Mouse (Mus musculus) skeletal muscle tissue, adult 2 months (tissue): Measurements from ENCODE around the gene G6pc3.

Source experiments
- DNase-seq: peaks from one replicate; pipeline ENCODE4 v3.0.0-alpha.2; 2012; ENCODE audit warnings: low read depth, low spot score

The G6pc3 gene

GRCm38 (mm10) chr11:102218783-102219182 lies 29.4 kb downstream of the G6pc3 start:
- peak; percentile 98 for DNase-seq

- no peak for DNase-seq
Measured at GRCm38 (mm10) chr11:102219247-102219993, 30.0 kb downstream of the G6pc3 start.

- DNase-seq = peak; percentile 96
Measured at GRCm38 (mm10) chr11:102219994-102220346, 30.6 kb downstream of the G6pc3 start.

GRCm38 (mm10) chr11:102220451-102220850 lies 31.0 kb downstream of the G6pc3 start:
- DNase-seq = no peak

GRCm38 (mm10) chr11:102221243-102221953 lies 32.0 kb downstream of the G6pc3 start:
- no peak for DNase-seq

GRCm38 (mm10) chr11:102221954-102222351 lies 32.5 kb downstream of the G6pc3 start:
- no peak for DNase-seq

GRCm38 (mm10) chr11:102223166-102223565 lies 33.7 kb downstream of the G6pc3 start:
- no peak for DNase-seq

GRCm38 (mm10) chr11:102224686-102225085 lies 35.3 kb downstream of the G6pc3 start:
- DNase-seq = no peak

- no peak for DNase-seq
Measured at GRCm38 (mm10) chr11:102225221-102225620, 35.8 kb downstream of the G6pc3 start.

- DNase-seq = no peak
Measured at GRCm38 (mm10) chr11:102226067-102226978, 36.9 kb downstream of the G6pc3 start.

- no peak for DNase-seq
Measured at GRCm38 (mm10) chr11:102227270-102228190, 38.1 kb downstream of the G6pc3 start.

GRCm38 (mm10) chr11:102228191-102228545 lies 38.7 kb downstream of the G6pc3 start:
- no peak for DNase-seq

GRCm38 (mm10) chr11:102228646-102229268 lies 39.3 kb downstream of the G6pc3 start:
- no peak for DNase-seq

- no peak for DNase-seq
Measured at GRCm38 (mm10) chr11:102229331-102229953, 40.0 kb downstream of the G6pc3 start.

GRCm38 (mm10) chr11:102230006-102230741 lies 40.8 kb downstream of the G6pc3 start, which contains the start of gene Hdac5:
TSS of gene Hdac5 (minus strand) at chr11:102230166.
- peak; percentile 97 for DNase-seq

- no peak for DNase-seq
Measured at GRCm38 (mm10) chr11:102236022-102236421, 46.6 kb downstream of the G6pc3 start.

- DNase-seq = no peak
Measured at GRCm38 (mm10) chr11:102240636-102241035, 51.2 kb downstream of the G6pc3 start.

GRCm38 (mm10) chr11:102241246-102241645 lies 51.8 kb downstream of the G6pc3 start:
- DNase-seq = no peak

- no peak for DNase-seq
Measured at GRCm38 (mm10) chr11:102241874-102242273, 52.5 kb downstream of the G6pc3 start.
